Mouse (Mus musculus) CH12.LX (cell line): ENCODE measurements around the gene Commd7. TPM values are rescaled to one million over a fixed set of nuclear protein-coding genes. Genes with fewer than 3 reads are reported as not detected.

Experiments used
- DNase-seq: peaks from one replicate; pipeline ENCODE4 v3.0.0-alpha.2; 2013; ENCODE audit errors: extremely low read depth
- H3K27ac ChIP-seq: 2 replicates; pipeline ENCODE4 v1.5.1; 2012; ENCODE audit warnings: low read depth, mild to moderate bottlenecking, control low read depth, moderate library complexity; ENCODE audit not compliant: insufficient read depth
- H3K27me3 ChIP-seq: replicated peaks from 2 replicates; pipeline ENCODE3; 2012; ENCODE audit warnings: inconsistent platforms
- H3K36me3 ChIP-seq, 2 experiments: replicated peaks in 1 of 2; 2 replicates each; pipeline versions ENCODE3 to v1.6.1; 2012; ENCODE audit warnings: inconsistent platforms in 1 of 2, low read length in 1 of 2, mild to moderate bottlenecking in 1 of 2, mixed read lengths in 1 of 2, moderate library complexity in 1 of 2; ENCODE audit not compliant: control insufficient read depth in 1 of 2, insufficient read depth in 1 of 2
- H3K4me1 ChIP-seq, 2 experiments: 2 replicates each; pipeline ENCODE4 v1.6.1; 2012; ENCODE audit warnings: inconsistent platforms in 1 of 2, moderate library complexity in 1 of 2; ENCODE audit not compliant: insufficient read depth in 2 of 2, control insufficient read depth in 1 of 2
- H3K4me2 ChIP-seq: 2 replicates; pipeline ENCODE4 v1.6.1; 2012; ENCODE audit warnings: low read depth, mild to moderate bottlenecking, control low read depth; ENCODE audit not compliant: poor library complexity, insufficient read depth, severe bottlenecking
- H3K4me3 ChIP-seq, 3 experiments: fragments of 150-350 bp in 1 of 3; sonication (generic) in 1 of 3; replicated peaks in 1 of 3; 2 replicates each; pipeline versions ENCODE3 to v1.5.1; 2011 to 2012; ENCODE audit warnings: low read depth in 2 of 3, low read length in 2 of 3, mild to moderate bottlenecking in 2 of 3, moderate library complexity in 2 of 3, control low read depth in 1 of 3, improper control_type of control experiment in 1 of 3, inconsistent platforms in 1 of 3, mixed read lengths in 1 of 3; ENCODE audit not compliant: poor library complexity in 1 of 3
- H3K79me2 ChIP-seq: replicated peaks from 2 replicates; pipeline ENCODE4 v1.6.1; 2012; ENCODE audit warnings: mild to moderate bottlenecking, moderate library complexity; ENCODE audit not compliant: control insufficient read depth, poor library complexity, insufficient read depth, severe bottlenecking; ENCODE audit errors: extremely low read depth
- H3K9ac ChIP-seq: 2 replicates; pipeline ENCODE4 v1.6.1; 2012; ENCODE audit warnings: low read depth, mild to moderate bottlenecking, control low read depth, moderate library complexity; ENCODE audit not compliant: insufficient read depth
- H3K9me3 ChIP-seq: replicated peaks from 2 replicates; pipeline ENCODE3; 2012; ENCODE audit warnings: low read length, inconsistent platforms, mixed read lengths
- CTCF ChIP-seq, 2 experiments: IDR thresholded peaks in 1 of 2; conservative IDR thresholded peaks in 1 of 2; 2 replicates each; pipeline ENCODE4 v1.5.1; 2011 to 2012; ENCODE audit warnings: low read depth in 2 of 2, low read length in 2 of 2, improper control_type of control experiment in 1 of 2, inconsistent platforms in 1 of 2, mild to moderate bottlenecking in 1 of 2, moderate library complexity in 1 of 2
- MXI1 ChIP-seq: IDR thresholded peaks from 2 replicates; pipeline ENCODE4 v1.6.1; 2011; ENCODE audit warnings: mild to moderate bottlenecking, low read depth, low read length, improper control_type of control experiment
- TCF12 ChIP-seq: IDR thresholded peaks from 2 replicates; pipeline ENCODE4 v1.6.1; 2014; ENCODE audit warnings: low read depth, mild to moderate bottlenecking, inconsistent platforms, low read length, improper control_type of control experiment
- dilution Hi-C: fragments of 300-500 bp; cut with MboI; formaldehyde crosslinking; loops from 2 replicates; pipeline ENCODE4 v1.14.3; 2020; ENCODE audit warnings: low sequenced_read_pairs; ENCODE audit not compliant: extremely low pct_unique_long_range_greater_than_20kb, extremely low pct_ligation_motif_present
- in situ Hi-C: fragments of 300-500 bp; cut with MboI; formaldehyde crosslinking; loops from 3 replicates; pipeline ENCODE4 v1.14.3; 2019; ENCODE audit warnings: low sequenced_read_pairs, low pct_ligation_motif_present, low pct_unique_long_range_greater_than_20kb, mixed read lengths
- polyA plus RNA-seq: library from polyadenylated mRNA; unstranded; fragments of >175 nt; gene quantifications from 2 replicates; pipeline ENCODE4 v1.2.1, GENCODE M21; 2012; ENCODE audit warnings: low read depth; ENCODE audit not compliant: insufficient read length
- total RNA-seq, 2 experiments: library from RNA; depleted of rRNA; stranded (reverse); fragments of 300-350 nt in 1 of 2; fragments of >200 nt in 1 of 2; gene quantifications; 2 replicates each; pipeline ENCODE4 v1.2.3; 2012 to 2014

Gene Commd7
- total and polyA plus RNA-seq, 3 experiments: 18.9 to 34.7 (median 28.4) TPM

DNA sequence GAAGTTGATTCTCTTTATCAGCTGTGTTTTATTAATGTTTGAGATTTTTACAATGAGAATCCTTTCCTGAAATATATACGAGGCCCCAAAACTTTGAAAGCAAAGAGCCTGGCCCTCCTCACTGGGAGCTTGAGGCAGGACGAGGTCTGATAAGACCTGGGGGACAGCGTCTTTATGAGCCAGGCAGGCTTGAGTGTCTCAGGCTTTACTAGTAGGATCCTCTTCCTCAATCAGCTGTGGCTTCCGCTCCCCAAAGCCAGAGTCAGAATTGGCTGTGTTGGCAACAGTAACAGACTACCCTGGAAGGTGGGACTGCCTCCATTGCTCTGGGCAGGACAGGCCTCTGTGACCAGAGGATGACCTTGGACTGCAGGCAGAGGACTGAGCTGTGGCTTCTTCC, 64.6 kb downstream of the Commd7 start:
- dilution Hi-C loops: no loop called here
- TF ChIP-seq TCF12 (no peak), CTCF (conservative IDR thresholded peaks at IDR 0.05 in 1 of 2, IDR thresholded peaks at IDR 0.05 in 1 of 2; ENCODE audit: low read depth in 2 of 2, low read length in 2 of 2) (no peak), MXI1 (no peak)
- TF ChIP-seq, all 38 proteins: peak for 0
- no peaks in the 10 kb centered on the region for H3K4me1 ChIP-seq
- no peaks in the 10 kb centered on the region for H3K36me3 ChIP-seq
- no peak overlapping the region for H3K27ac ChIP-seq
- no peaks in the 10 kb centered on the region for H3K79me2 ChIP-seq
- peaks cover 2% of the 10 kb centered on the region for H3K9me3 ChIP-seq
- in situ Hi-C loops: no loop called here
- H3K4me3 ChIP-seq: no peak overlapping the region
- no peak overlapping the region for H3K9ac ChIP-seq
- no peak overlapping the region for H3K4me2 ChIP-seq
- no peak for DNase-seq
- no peaks in the 10 kb centered on the region for H3K27me3 ChIP-seq

Other genes starting within 250 kb of the Commd7 start
- not detected in 2 replicates for gene 4930404H24Rik, start 140.0 kb downstream of the Commd7 start, total RNA-seq (2012; rRNA removed)
- not detected in 2 replicates for gene 4930404H24Rik, start 140.0 kb downstream of the Commd7 start, total RNA-seq (2014; rRNA removed)
- not detected in 2 replicates for gene 4930404H24Rik, start 140.0 kb downstream of the Commd7 start, polyA plus RNA-seq
- 3.5 and 3.7 TPM in 2 replicates for gene Nol4l, start 102.8 kb downstream of the Commd7 start, total RNA-seq (2012; rRNA removed)
- 1.0 and 1.3 TPM in 2 replicates for gene Nol4l, start 102.8 kb downstream of the Commd7 start, total RNA-seq (2014; rRNA removed)
- gene Nol4l, start 102.8 kb downstream of the Commd7 start, polyA plus RNA-seq: 1.9 and 3.5 TPM in 2 replicates
- gene Dnmt3b, start 16.7 kb upstream of the Commd7 start, total RNA-seq (2012; rRNA removed): 8.4 TPM in 2 replicates
- gene Dnmt3b, start 16.7 kb upstream of the Commd7 start, total RNA-seq (2014; rRNA removed): 5.3 and 6.0 TPM in 2 replicates
- 8.9 and 9.4 TPM in 2 replicates for gene Dnmt3b, start 16.7 kb upstream of the Commd7 start, polyA plus RNA-seq
- 0.04 TPM in 1 of 2 replicates, not detected in the other for gene Dnmt3c, start 63.9 kb upstream of the Commd7 start, total RNA-seq (2012; rRNA removed)
- 0.14 TPM in 1 of 2 replicates, not detected in the other for gene Dnmt3c, start 63.9 kb upstream of the Commd7 start, total RNA-seq (2014; rRNA removed)
- gene Dnmt3c, start 63.9 kb upstream of the Commd7 start, polyA plus RNA-seq: not detected in 2 replicates
- gene Mapre1, start 108.5 kb upstream of the Commd7 start, total RNA-seq (2012; rRNA removed): 30.8 and 44.7 TPM in 2 replicates
- gene Mapre1, start 108.5 kb upstream of the Commd7 start, total RNA-seq (2014; rRNA removed): 136 and 163 TPM in 2 replicates
- gene Mapre1, start 108.5 kb upstream of the Commd7 start, polyA plus RNA-seq: 134 and 148 TPM in 2 replicates
- gene Efcab8, start 147.2 kb upstream of the Commd7 start, total RNA-seq (2012; rRNA removed): 0.21 and 0.42 TPM in 2 replicates
- 0.08 TPM in 1 of 2 replicates, not detected in the other for gene Efcab8, start 147.2 kb upstream of the Commd7 start, total RNA-seq (2014; rRNA removed)
- gene Efcab8, start 147.2 kb upstream of the Commd7 start, polyA plus RNA-seq: 0.15 and 0.39 TPM in 2 replicates
- 0.30 TPM in 1 of 2 replicates, not detected in the other for gene Sun5, start 238.3 kb upstream of the Commd7 start, total RNA-seq (2012; rRNA removed)
- gene Sun5, start 238.3 kb upstream of the Commd7 start, total RNA-seq (2014; rRNA removed): not detected in 2 replicates
- not detected in 2 replicates for gene Sun5, start 238.3 kb upstream of the Commd7 start, polyA plus RNA-seq
- gene Bpifb2, start 242.3 kb upstream of the Commd7 start, total RNA-seq (2012; rRNA removed): not detected in 2 replicates
- gene Bpifb2, start 242.3 kb upstream of the Commd7 start, total RNA-seq (2014; rRNA removed): not detected in 2 replicates
- gene Bpifb2, start 242.3 kb upstream of the Commd7 start, polyA plus RNA-seq: not detected in 2 replicates